Mouse (Mus musculus) embryonic fibroblast, embryonic 13.5 days (primary cell): ENCODE results near the gene Ghr.

Source experiments
- CTCF ChIP-seq: IDR thresholded peaks from 2 replicates; pipeline ENCODE4 v1.5.1; 2011; ENCODE audit warnings: mild to moderate bottlenecking, control low read depth, low read length, moderate library complexity, borderline replicate concordance; ENCODE audit not compliant: insufficient read depth
- POLR2A ChIP-seq: IDR thresholded peaks from 2 replicates; pipeline ENCODE4 v1.6.1; 2011; ENCODE audit warnings: low read depth, mild to moderate bottlenecking, control low read depth, low read length, moderate library complexity

GRCm38 (mm10) chr15:3497946-3498580 lies 85.2 kb downstream of the Ghr start:
- no peak for TF ChIP-seq POLR2A
- TF ChIP-seq CTCF, result no peak
